Mouse (Mus musculus): ENCODE measurements around the gene Rnf115.

DNA sequence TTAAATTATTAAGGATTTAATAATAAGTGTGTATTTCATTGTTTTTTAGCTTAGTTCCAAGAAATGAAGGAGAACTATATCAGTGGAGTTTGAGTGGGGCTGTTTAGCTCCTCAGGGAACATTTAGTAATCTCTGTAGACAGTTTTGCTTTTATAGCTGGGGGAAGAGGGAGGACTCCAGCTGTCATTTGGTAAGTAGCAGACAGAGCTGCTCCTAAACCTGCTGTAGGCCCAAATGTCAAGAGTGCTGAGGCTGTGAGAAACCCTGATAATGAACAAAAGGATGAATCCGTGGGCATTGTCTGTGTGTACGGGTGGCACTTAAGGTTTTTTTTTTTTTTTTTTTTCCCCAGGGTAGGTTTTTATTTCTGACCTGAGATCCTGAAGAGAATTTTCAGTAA is 7.7 kb downstream of the Rnf115 start:
- no peak for TF ChIP-seq CTCF (IDR thresholded peaks at IDR 0.05)
- no peak for TF ChIP-seq POLR2A (IDR thresholded peaks at IDR 0.05; ENCODE audit: insufficient read depth, low read depth, low read length)
- TF ChIP-seq EP300 (IDR thresholded peaks at IDR 0.05; ENCODE audit: insufficient read depth, low read depth, low read length), result no peak

Data from heart, adult 2 months (tissue).